Mouse (Mus musculus) neural tube, embryonic 14.5 days (tissue): ENCODE data around the gene Dlk1. TPM values are rescaled to one million over a fixed set of nuclear protein-coding genes. Genes with fewer than 3 reads are reported as not detected.

Experiments
- ATAC-seq: fragments of 200-750 bp; cut with Nextera tagmentation; 2 replicates; pipeline ENCODE4 v1.8.0; 2017; ENCODE audit warnings: low read depth, mild to moderate bottlenecking, moderate TSS enrichment, moderate library complexity
- H3K27ac ChIP-seq: fragments of 300-500 bp; sonication (generic); 2 replicates; pipeline ENCODE4 v1.5.1; 2014; ENCODE audit warnings: low read depth, mild to moderate bottlenecking, control low read depth, low read length, moderate library complexity, mixed read lengths
- H3K27me3 ChIP-seq: fragments of 300-500 bp; sonication (generic); 2 replicates; pipeline ENCODE4 v1.6.1; 2014; ENCODE audit warnings: low read length; ENCODE audit not compliant: control insufficient read depth, insufficient read depth
- H3K36me3 ChIP-seq: fragments of 300-500 bp; sonication (generic); 2 replicates; pipeline ENCODE4 v1.6.1; 2014; ENCODE audit warnings: low read length, mixed read lengths; ENCODE audit not compliant: control insufficient read depth, insufficient read depth
- H3K4me1 ChIP-seq: fragments of 300-500 bp; sonication (generic); 2 replicates; pipeline ENCODE4 v1.6.1; 2014; ENCODE audit warnings: low read length; ENCODE audit not compliant: control insufficient read depth, insufficient read depth
- H3K4me2 ChIP-seq: fragments of 300-500 bp; sonication (generic); 2 replicates; pipeline ENCODE4 v1.6.1; 2014; ENCODE audit warnings: mild to moderate bottlenecking, low read depth, low read length, control low read depth
- H3K4me3 ChIP-seq: fragments of 300-500 bp; sonication (generic); 2 replicates; pipeline ENCODE4 v1.5.1; 2014; ENCODE audit warnings: low read depth, low read length, control low read depth, mixed read lengths
- H3K9ac ChIP-seq: fragments of 300-500 bp; sonication (generic); replicated peaks from 2 replicates; pipeline ENCODE4 v1.6.1; 2014; ENCODE audit warnings: low read depth, mild to moderate bottlenecking, control low read depth, low read length, mixed read lengths
- H3K9me3 ChIP-seq: fragments of 300-500 bp; sonication (generic); 2 replicates; pipeline ENCODE4 v1.6.1; 2016; ENCODE audit warnings: low read length; ENCODE audit not compliant: control insufficient read depth
- WGBS: fragments of 180-500 bp; shearing (Covaris S2); extraction: QIAGEN DNeasy Blood & Tissue Kit; methylation state at CpG from one replicate; pipeline ENCODE4 v1.1.7; 2014; 5-methylcytosine and 5-hydroxymethylcytosine counted together
- polyA plus RNA-seq: library from polyadenylated mRNA; unstranded; fragments of >200 nt; fragmentation: Nextera tagmentation; extraction: Ambion mirVana; gene quantifications from 2 replicates; pipeline ENCODE4 v1.2.1, GENCODE M21; 2014

Dlk1 gene
- polyA plus RNA-seq, 1 experiment from 2014 or later = 46.9 TPM

DNA sequence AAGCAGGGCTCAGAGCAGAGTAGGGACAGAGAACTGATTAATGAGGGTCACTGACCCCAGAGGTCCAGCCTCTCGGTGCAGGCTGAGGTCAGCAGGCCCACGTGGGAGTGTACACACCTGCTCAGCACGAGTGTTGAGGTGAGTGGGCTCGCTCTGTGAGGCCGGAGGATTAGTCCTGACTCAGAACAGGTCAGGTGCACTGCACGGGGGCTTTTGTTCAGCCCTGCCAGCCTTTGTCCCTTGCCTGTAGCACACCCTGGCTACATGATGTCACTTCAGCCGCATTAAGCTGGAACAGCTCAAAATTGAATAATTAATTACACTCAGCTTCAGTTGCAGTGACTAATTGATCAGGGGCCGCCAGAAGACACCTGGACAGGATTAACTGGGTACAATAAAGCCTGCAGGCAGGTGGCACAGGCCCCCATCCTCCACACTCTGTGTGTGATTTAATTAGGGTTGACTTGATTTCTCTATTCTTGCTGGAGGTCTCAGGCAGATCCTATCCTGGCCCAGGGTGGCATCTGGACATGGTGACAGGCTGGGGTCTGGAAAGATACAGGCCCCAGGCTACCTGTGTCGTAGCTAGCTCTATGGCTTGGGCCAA lies 57.0 kb downstream of the Dlk1 start:
- 17% methylated on average over 9 of the region's 9 CpGs for WGBS
- H3K27ac ChIP-seq = no peak overlapping the region
- ATAC-seq = no peak
- H3K4me1 ChIP-seq = peaks cover 8% of the 10 kb centered on the region
- H3K4me2 ChIP-seq = no peak overlapping the region
- H3K9ac ChIP-seq = no peak overlapping the region
- no peaks in the 10 kb centered on the region for H3K36me3 ChIP-seq
- no peak overlapping the region for H3K4me3 ChIP-seq
- H3K9me3 ChIP-seq = no peaks in the 10 kb centered on the region
- no peaks in the 10 kb centered on the region for H3K27me3 ChIP-seq

DNA sequence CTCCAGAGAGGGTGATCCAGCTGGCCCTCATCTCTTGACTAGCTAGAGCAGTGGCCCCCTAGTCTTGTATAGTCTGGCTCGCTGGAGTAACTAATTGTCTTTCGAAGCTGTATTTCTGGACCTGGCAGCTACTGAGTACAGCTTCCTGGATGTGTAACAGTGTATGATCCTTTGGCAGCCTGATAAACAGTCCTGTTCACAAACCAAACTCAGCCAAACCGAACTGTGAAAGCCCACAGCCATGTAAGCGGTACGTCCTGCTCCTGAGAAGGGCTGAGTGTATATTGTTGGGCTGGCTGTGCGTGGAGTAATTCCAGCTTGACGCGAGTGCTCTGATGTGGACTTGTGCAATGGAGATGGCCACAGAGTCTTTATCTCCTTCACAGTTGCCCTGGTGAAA lies 57.6 kb downstream of the Dlk1 start:
- Histone ChIP-seq H3K27me3 (no peaks in the 10 kb centered on the region), H3K9me3 (no peaks in the 10 kb centered on the region), H3K9ac (no peak overlapping the region), H3K27ac (no peak overlapping the region), H3K36me3 (no peaks in the 10 kb centered on the region), H3K4me1 (peaks cover 8% of the 10 kb centered on the region), H3K4me2 (no peak overlapping the region), H3K4me3 (no peak overlapping the region)
- 90% methylated on average over 8 of the region's 8 CpGs for WGBS
- ATAC-seq = no peak

DNA sequence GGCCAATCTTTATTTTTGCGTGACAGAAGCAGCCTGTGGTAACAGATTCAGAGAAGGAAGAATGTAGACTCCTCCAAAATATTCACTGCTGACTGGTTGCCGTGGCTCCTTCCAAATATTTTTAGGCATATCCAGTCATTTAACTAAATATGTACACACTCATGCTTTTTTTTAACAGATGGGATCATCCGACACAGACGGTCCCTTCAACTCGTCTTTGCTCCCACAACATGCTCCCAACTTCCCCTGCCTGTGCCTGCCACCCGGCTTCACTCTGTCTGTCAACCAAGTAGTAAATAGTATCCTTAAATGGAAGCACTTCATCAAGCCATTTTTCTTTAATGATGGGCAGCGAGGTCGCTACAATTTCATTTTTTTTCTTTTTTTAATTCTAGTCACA lies 58.8 kb downstream of the Dlk1 start:
- 88% methylated on average over 8 of the region's 8 CpGs for WGBS
- Histone ChIP-seq H3K27ac (no peak overlapping the region), H3K4me1 (peaks cover 8% of the 10 kb centered on the region), H3K36me3 (no peaks in the 10 kb centered on the region), H3K27me3 (no peaks in the 10 kb centered on the region), H3K9me3 (no peaks in the 10 kb centered on the region), H3K4me2 (no peak overlapping the region), H3K9ac (no peak overlapping the region), H3K4me3 (no peak overlapping the region)
- ATAC-seq = no peak

DNA sequence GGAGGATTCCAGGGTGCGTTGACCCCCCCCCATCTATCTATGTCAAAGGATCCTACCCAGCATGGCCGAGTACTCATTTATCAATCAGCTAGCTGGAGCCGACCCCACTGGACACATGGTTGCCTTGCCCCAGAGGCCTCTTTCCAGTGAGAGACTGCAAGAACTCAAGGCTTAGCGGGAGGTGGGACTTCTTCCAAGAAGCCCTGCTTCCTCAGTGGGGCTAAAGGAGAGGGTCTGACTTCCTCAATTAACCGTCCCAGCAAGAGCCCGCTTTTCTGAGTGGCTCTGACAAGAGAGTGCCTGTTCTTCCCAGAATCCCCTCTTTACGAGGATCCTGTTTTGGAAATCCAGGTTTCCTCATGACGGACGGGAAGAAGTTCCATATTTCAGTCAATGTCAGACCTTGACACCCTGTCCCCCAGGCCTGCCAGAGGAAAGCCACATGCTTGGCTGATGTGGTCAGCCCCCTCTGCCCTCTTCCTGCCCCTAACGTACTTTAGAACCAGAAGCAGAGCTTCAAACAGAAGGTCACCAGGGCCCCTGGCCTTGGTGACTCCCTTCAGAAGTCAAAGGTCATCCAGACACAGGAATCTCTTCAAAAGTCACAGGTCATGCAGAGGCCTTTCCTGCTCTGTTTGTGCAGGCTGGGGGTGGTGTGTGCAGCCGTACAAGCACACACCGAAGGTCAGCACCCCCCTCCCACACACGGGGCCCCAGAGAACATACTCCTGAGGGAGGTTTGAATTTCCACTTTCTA lies 59.7 kb downstream of the Dlk1 start:
- H3K4me1 ChIP-seq = peaks cover 8% of the 10 kb centered on the region
- 33% methylated on average over 13 of the region's 13 CpGs for WGBS
- H3K27me3 ChIP-seq = no peaks in the 10 kb centered on the region
- H3K36me3 ChIP-seq = no peaks in the 10 kb centered on the region
- no peak overlapping the region for H3K9ac ChIP-seq
- H3K27ac ChIP-seq = no peak overlapping the region
- no peak overlapping the region for H3K4me2 ChIP-seq
- no peak overlapping the region for H3K4me3 ChIP-seq
- H3K9me3 ChIP-seq = no peaks in the 10 kb centered on the region
- ATAC-seq = no peak

Other genes starting within 250 kb of the Dlk1 start
- 2.1 and 3.0 TPM in 2 replicates for gene Rtl1, start 147.5 kb downstream of the Dlk1 start, polyA plus RNA-seq